Mouse (Mus musculus): ENCODE data around the gene Phtf2. TPM values are rescaled to one million over a fixed set of nuclear protein-coding genes. Genes with fewer than 3 reads are reported as not detected.
"Not testable (repeated sequence)": the region's sequence is repeated elsewhere in the genome, so short reads cannot be mapped to it uniquely, and the experiment has no call there.

Gene Phtf2
- polyA plus RNA-seq, 1 experiment, result 16.3 TPM

DNA sequence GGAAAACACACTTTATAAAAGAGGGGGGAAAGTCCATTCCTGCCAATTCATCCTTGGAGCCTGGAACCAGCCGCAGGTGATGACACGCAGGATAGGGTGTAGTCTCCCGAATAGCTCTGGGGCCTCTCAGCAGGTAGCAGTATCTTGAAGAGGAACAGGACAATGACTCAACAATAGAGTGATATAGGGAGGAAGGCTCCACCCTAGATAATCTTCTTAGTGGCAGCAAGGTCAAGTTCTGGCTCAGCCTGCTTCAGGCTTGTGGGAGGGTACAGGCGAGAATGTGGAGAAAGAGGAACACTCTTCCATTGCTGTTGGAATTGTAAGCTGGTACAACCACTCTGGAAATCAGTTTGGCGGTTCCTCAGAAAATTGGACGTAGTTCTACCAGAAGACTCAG lies 171.1 kb downstream of the Phtf2 start:
- H3K4me1 ChIP-seq (ENCODE audit: control insufficient read depth, insufficient read depth, insufficient read length, low read length); H3K27ac ChIP-seq (replicated peaks; ENCODE audit: low read depth, low read length); H3K4me3 ChIP-seq (ENCODE audit: insufficient read depth, low read depth, low read length): not testable (repeated sequence)

Other genes starting within 250 kb of the Phtf2 start
- 46.3 and 66.7 TPM in 2 replicates for gene Tmem60, start 67 bp upstream of the Phtf2 start, polyA plus RNA-seq (2012; ENCODE audit: insufficient read depth, insufficient read length, missing spikeins)
- 4.8 and 6.7 TPM in 2 replicates for gene Rsbn1l, start 74.3 kb upstream of the Phtf2 start, polyA plus RNA-seq (2012; ENCODE audit: insufficient read depth, insufficient read length, missing spikeins)
- gene Ptpn12, start 173.8 kb upstream of the Phtf2 start, polyA plus RNA-seq (2012; ENCODE audit: insufficient read depth, insufficient read length, missing spikeins), result 17.4 and 29.5 TPM in 2 replicates